Mouse (Mus musculus): Measurements from ENCODE around the gene Olfr213.
"Not testable (repeated sequence)": the region's sequence is repeated elsewhere in the genome, so short reads cannot be mapped to it uniquely, and the experiment has no call there.

Olfr213 gene

GRCm38 (mm10) chr6:116538156-116538555 lies at the start of gene Olfr213:
Gene Olfr213 (plus strand): TSS chr6:116538456.
- DNase-seq (ENCODE audit: low read depth, low spot score): no peak

- DNase-seq (ENCODE audit: low read depth, low spot score): no peak
Measured at GRCm38 (mm10) chr6:116488791-116489190, 49.5 kb upstream of the Olfr213 start, which contains the start of gene Olfr211. Gene Olfr211 (plus strand): TSS chr6:116489091.

- DNase-seq (ENCODE audit: low read depth, low spot score): no peak
Measured at GRCm38 (mm10) chr6:116493742-116494141, 44.5 kb upstream of the Olfr213 start.

- no peak for DNase-seq (ENCODE audit: low read depth, low spot score)
Measured at GRCm38 (mm10) chr6:116495960-116496359, 42.3 kb upstream of the Olfr213 start.

GRCm38 (mm10) chr6:116506302-116507003 lies 31.8 kb upstream of the Olfr213 start, which contains the start of gene Olfr212:
Gene Olfr212 (plus strand): TSS chr6:116506516.
- DNase-seq (ENCODE audit: low read depth, low spot score): not testable (repeated sequence)

GRCm38 (mm10) chr6:116514832-116515231 lies 23.4 kb upstream of the Olfr213 start:
- no peak for DNase-seq (ENCODE audit: low read depth, low spot score)

GRCm38 (mm10) chr6:116542500-116542899 lies 4.2 kb downstream of the Olfr213 start:
- DNase-seq (ENCODE audit: low read depth, low spot score): no peak

- DNase-seq (ENCODE audit: low read depth, low spot score): not testable (repeated sequence)
Measured at GRCm38 (mm10) chr6:116550841-116551240, 12.6 kb downstream of the Olfr213 start, which contains the start of gene Gm5580. Gene Gm5580 (plus strand): TSS chr6:116551141.

- DNase-seq (ENCODE audit: low read depth, low spot score): no peak
Measured at GRCm38 (mm10) chr6:116553935-116554334, 15.7 kb downstream of the Olfr213 start, which contains the start of gene Olfr214. Gene Olfr214 (plus strand): TSS chr6:116554235.

- DNase-seq (ENCODE audit: low read depth, low spot score): no peak
Measured at GRCm38 (mm10) chr6:116554952-116555351, 16.7 kb downstream of the Olfr213 start.

GRCm38 (mm10) chr6:116569834-116570233 lies 31.6 kb downstream of the Olfr213 start:
- peak; percentile 25 for DNase-seq (ENCODE audit: low read depth, low spot score)

GRCm38 (mm10) chr6:116584095-116584494 lies 45.8 kb downstream of the Olfr213 start, which contains the start of gene Olfr215:
Gene Olfr215 (minus strand): TSS chr6:116584195.
- no peak for DNase-seq (ENCODE audit: low read depth, low spot score)
